22 mouse cellular contexts compared by ENCODE assay signal in the genomic region with DNA sequence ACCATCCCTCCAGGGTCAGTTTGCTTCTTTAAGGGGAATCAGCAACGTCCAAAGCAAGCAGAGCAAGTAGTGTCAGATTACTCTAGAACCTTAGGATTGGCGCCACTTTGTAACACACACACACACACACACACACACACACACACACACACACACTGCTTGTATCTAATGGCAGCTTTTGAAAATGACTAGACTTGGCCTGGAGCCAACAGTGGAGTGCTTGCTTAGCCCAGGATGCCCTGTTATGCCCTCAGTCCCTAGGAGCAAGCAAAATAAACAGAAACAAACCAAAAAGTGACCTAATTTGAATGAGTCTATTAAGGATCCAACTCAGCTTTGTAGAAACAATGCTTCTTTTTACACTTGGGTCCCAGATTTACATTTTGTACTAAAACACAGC. TPM values are rescaled to one million over a fixed set of nuclear protein-coding genes. Genes with fewer than 3 reads are reported as not detected.
DNase-seq lines count a peak whose midpoint lies in the region; ATAC-seq and TF ChIP-seq lines count a peak whose summit lies in the region.
"Had no signal": no experiment of that assay in that cellular context is flagged by ENCODE, and none has a peak within 500 bp of the region (broad histone marks: within the 10 kb centered on the region; RNA-seq: fewer than 3 reads in every experiment).

No protein-coding gene starts in this region.

- peak; percentile 32 for DNase-seq in midbrain, postnatal 0 days (ENCODE audit: low spot score)
- peak; percentile 76 to 84 for DNase-seq in lung, adult 18-20 months
- peak; percentile 85 for DNase-seq in lung, postnatal 36 days
- no peak for DNase-seq in layer of hippocampus, adult 18-20 months (ENCODE audit: low spot score in 2 of 2)
- no peak for DNase-seq in cerebellum, postnatal 36 days
- DNase-seq: B cell, adult 2 months; gastrocnemius, postnatal 14 days; heart, adult 2 months had no signal

- WGBS in forebrain, embryonic 12.5 days = 31% methylated on average over 2 of the region's 2 CpGs
- WGBS in forebrain, embryonic 16.5 days = 8% methylated on average over 2 of the region's 2 CpGs
- WGBS in midbrain, postnatal 0 days = 24% methylated on average over 2 of the region's 2 CpGs
- 33% methylated on average over 2 of the region's 2 CpGs for WGBS in midbrain, embryonic 15.5 days

- H3K27ac ChIP-seq in forebrain, embryonic 12.5 days = no peak overlapping the region
- no peak overlapping the region for H3K27ac ChIP-seq in forebrain, embryonic 16.5 days (ENCODE audit: low read length)
- H3K27ac ChIP-seq in midbrain, postnatal 0 days (ENCODE audit: low read depth, low read length) = no peak overlapping the region
- H3K27ac ChIP-seq in midbrain, embryonic 15.5 days = no peak overlapping the region
- H3K27ac ChIP-seq: heart, adult 2 months; layer of hippocampus, adult 2 months; limb, embryonic 13.5 days; midbrain, embryonic 12.5 days; stomach, embryonic 15.5 days had no signal

- TF ChIP-seq CTCF in midbrain, postnatal 0 days (IDR thresholded peaks at IDR 0.05) = no peak

- 0 out of 2 replicates have a peak overlapping the region, but pooled peaks have one; percentile 12 for H3K9ac ChIP-seq in forebrain, embryonic 12.5 days
- no peak overlapping the region for H3K9ac ChIP-seq in forebrain, embryonic 16.5 days (replicated peaks; ENCODE audit: low read depth, low read length)
- H3K9ac ChIP-seq in midbrain, postnatal 0 days (replicated peaks; ENCODE audit: low read length, poor library complexity, severe bottlenecking) = no peak overlapping the region
- H3K9ac ChIP-seq in midbrain, embryonic 15.5 days = no peak overlapping the region
- H3K9ac ChIP-seq: limb, embryonic 13.5 days; midbrain, embryonic 12.5 days; stomach, embryonic 15.5 days had no signal

- H3K4me2 ChIP-seq in forebrain, embryonic 12.5 days = no peak overlapping the region
- H3K4me2 ChIP-seq in forebrain, embryonic 16.5 days (ENCODE audit: low read length) = no peak overlapping the region
- H3K4me2 ChIP-seq in midbrain, postnatal 0 days (ENCODE audit: low read depth, low read length, poor library complexity, severe bottlenecking) = no peak overlapping the region
- no peak overlapping the region for H3K4me2 ChIP-seq in midbrain, embryonic 15.5 days
- H3K4me2 ChIP-seq: limb, embryonic 13.5 days; midbrain, embryonic 12.5 days; stomach, embryonic 15.5 days had no signal

- peaks cover 8% of the 10 kb centered on the region; the same call in 1 of the 2 replicates for H3K27me3 ChIP-seq in forebrain, embryonic 12.5 days
- H3K27me3 ChIP-seq in forebrain, embryonic 16.5 days (replicated peaks; ENCODE audit: control insufficient read depth, insufficient read depth, low read length) = 0 out of 2 replicates have a peak, but pooled peaks cover 2% of the 10 kb centered on the region
- H3K27me3 ChIP-seq in midbrain, postnatal 0 days (ENCODE audit: insufficient read depth, low read length) = no peaks in the 10 kb centered on the region
- H3K27me3 ChIP-seq in midbrain, embryonic 15.5 days (replicated peaks) = 0 out of 2 replicates have a peak, but pooled peaks cover 3% of the 10 kb centered on the region
- H3K27me3 ChIP-seq: stomach, embryonic 15.5 days had no signal

- H3K4me1 ChIP-seq in forebrain, embryonic 12.5 days = no peaks in the 10 kb centered on the region
- no peaks in the 10 kb centered on the region for H3K4me1 ChIP-seq in forebrain, embryonic 16.5 days (replicated peaks; ENCODE audit: control insufficient read depth, insufficient read depth, low read length)
- H3K4me1 ChIP-seq in midbrain, postnatal 0 days (ENCODE audit: insufficient read depth, low read length) = no peaks in the 10 kb centered on the region
- no peaks in the 10 kb centered on the region for H3K4me1 ChIP-seq in midbrain, embryonic 15.5 days
- H3K4me1 ChIP-seq: limb, embryonic 13.5 days; midbrain, embryonic 12.5 days; stomach, embryonic 15.5 days had no signal

- H3K36me3 ChIP-seq in forebrain, embryonic 12.5 days (replicated peaks) = no peaks in the 10 kb centered on the region
- no peaks in the 10 kb centered on the region for H3K36me3 ChIP-seq in forebrain, embryonic 16.5 days (ENCODE audit: control insufficient read depth, insufficient read depth)
- no peaks in the 10 kb centered on the region for H3K36me3 ChIP-seq in midbrain, postnatal 0 days (ENCODE audit: insufficient read depth, low read length)
- H3K36me3 ChIP-seq in midbrain, embryonic 15.5 days (replicated peaks) = no peaks in the 10 kb centered on the region
- H3K36me3 ChIP-seq: limb, embryonic 13.5 days; midbrain, embryonic 12.5 days; stomach, embryonic 15.5 days had no signal

- H3K9me3 ChIP-seq in forebrain, embryonic 12.5 days = no peaks in the 10 kb centered on the region
- no peaks in the 10 kb centered on the region for H3K9me3 ChIP-seq in forebrain, embryonic 16.5 days (ENCODE audit: control insufficient read depth, low read length)
- no peaks in the 10 kb centered on the region for H3K9me3 ChIP-seq in midbrain, postnatal 0 days (ENCODE audit: low read length)
- H3K9me3 ChIP-seq in midbrain, embryonic 15.5 days = no peaks in the 10 kb centered on the region
- H3K9me3 ChIP-seq: limb, embryonic 13.5 days; midbrain, embryonic 12.5 days; stomach, embryonic 15.5 days had no signal

- ATAC-seq in forebrain, embryonic 12.5 days (ENCODE audit: low FRiP score) = no peak
- no peak for ATAC-seq in forebrain, embryonic 16.5 days
- ATAC-seq in midbrain, postnatal 0 days (ENCODE audit: low FRiP score) = no peak
- no peak for ATAC-seq in midbrain, embryonic 15.5 days (replicated peaks)

- H3K4me3 ChIP-seq in forebrain, embryonic 12.5 days (replicated peaks) = no peak overlapping the region
- no peak overlapping the region for H3K4me3 ChIP-seq in forebrain, embryonic 16.5 days (replicated peaks; ENCODE audit: low read length)
- H3K4me3 ChIP-seq in midbrain, postnatal 0 days (ENCODE audit: low read depth, low read length) = no peak overlapping the region
- no peak overlapping the region for H3K4me3 ChIP-seq in midbrain, embryonic 15.5 days
- H3K4me3 ChIP-seq: heart, adult 2 months; layer of hippocampus, adult 2 months; limb, embryonic 13.5 days; midbrain, embryonic 12.5 days; stomach, embryonic 15.5 days had no signal

RNA-seq across cellular contexts. Expression of gene Ttc24, which starts 9.7 kb away (rescaled TPM):
- polyA plus RNA-seq in forebrain, embryonic 12.5 days (2016; fragmentation: Nextera tagmentation; extraction: Ambion mirVana) = 0.08 and 0.14 TPM in 2 replicates
- not detected in 2 replicates for polyA plus RNA-seq in forebrain, embryonic 16.5 days (2015; fragmentation: Nextera tagmentation; extraction: Ambion mirVana)
- not detected in 2 replicates for total RNA-seq in midbrain, postnatal 0 days (2014; rRNA removed)
- polyA plus RNA-seq in midbrain, postnatal 0 days (2015; fragmentation: Nextera tagmentation; extraction: Ambion mirVana) = not detected in 2 replicates
- polyA plus RNA-seq in midbrain, embryonic 15.5 days (2015; fragmentation: Nextera tagmentation; extraction: Ambion mirVana) = not detected in 2 replicates
- not detected for total RNA-seq in layer of hippocampus, adult 18-20 months (2021)
- total RNA-seq: gastrocnemius, postnatal 14 days; heart, adult 2 months; layer of hippocampus, adult 2 months; left cerebral cortex, adult 18-20 months had no signal
- polyA plus RNA-seq: frontal cortex, adult 2 months; heart, adult 2 months; hindbrain, embryonic 11.5 days; intestine, embryonic 14.5 days; kidney, embryonic 16.5 days; limb, embryonic 13.5 days; liver, embryonic 16.5 days; midbrain, embryonic 12.5 days; spleen, adult 2 months; stomach, embryonic 15.5 days had no signal

RNA-seq across cellular contexts. Expression of gene Naxe, which starts 10.1 kb away (rescaled TPM):
- 121 and 132 TPM in 2 replicates for polyA plus RNA-seq in forebrain, embryonic 12.5 days (2016; fragmentation: Nextera tagmentation; extraction: Ambion mirVana)
- 164 and 168 TPM in 2 replicates for polyA plus RNA-seq in forebrain, embryonic 16.5 days (2015; fragmentation: Nextera tagmentation; extraction: Ambion mirVana)
- 85.2 and 123 TPM in 2 replicates for total RNA-seq in midbrain, postnatal 0 days (2014; rRNA removed)
- polyA plus RNA-seq in midbrain, postnatal 0 days (2015; fragmentation: Nextera tagmentation; extraction: Ambion mirVana) = 166 and 176 TPM in 2 replicates
- polyA plus RNA-seq in midbrain, embryonic 15.5 days (2015; fragmentation: Nextera tagmentation; extraction: Ambion mirVana) = 158 and 159 TPM in 2 replicates
- total RNA-seq in layer of hippocampus, adult 18-20 months (2021) = 10 to 100 TPM; 81.9 to 82.9 TPM

RNA-seq across cellular contexts. Expression of gene Iqgap3, which starts 13.4 kb away (rescaled TPM):
- 24.9 and 27.3 TPM in 2 replicates for polyA plus RNA-seq in forebrain, embryonic 12.5 days (2016; fragmentation: Nextera tagmentation; extraction: Ambion mirVana)
- polyA plus RNA-seq in forebrain, embryonic 16.5 days (2015; fragmentation: Nextera tagmentation; extraction: Ambion mirVana) = 7.5 and 7.8 TPM in 2 replicates
- 3.1 and 5.4 TPM in 2 replicates for total RNA-seq in midbrain, postnatal 0 days (2014; rRNA removed)
- 1.2 and 1.4 TPM in 2 replicates for polyA plus RNA-seq in midbrain, postnatal 0 days (2015; fragmentation: Nextera tagmentation; extraction: Ambion mirVana)
- 2.7 and 3.0 TPM in 2 replicates for polyA plus RNA-seq in midbrain, embryonic 15.5 days (2015; fragmentation: Nextera tagmentation; extraction: Ambion mirVana)
- total RNA-seq in layer of hippocampus, adult 18-20 months (2021) = under 1 TPM; 0.13 to 0.22 TPM

RNA-seq across cellular contexts. Expression of gene Gpatch4, which starts 25.5 kb away (rescaled TPM):
- polyA plus RNA-seq in forebrain, embryonic 12.5 days (2016; fragmentation: Nextera tagmentation; extraction: Ambion mirVana) = 31.4 and 32.0 TPM in 2 replicates
- 32.5 and 36.3 TPM in 2 replicates for polyA plus RNA-seq in forebrain, embryonic 16.5 days (2015; fragmentation: Nextera tagmentation; extraction: Ambion mirVana)
- 7.8 and 18.5 TPM in 2 replicates for total RNA-seq in midbrain, postnatal 0 days (2014; rRNA removed)
- polyA plus RNA-seq in midbrain, postnatal 0 days (2015; fragmentation: Nextera tagmentation; extraction: Ambion mirVana) = 32.3 and 35.7 TPM in 2 replicates
- 32.0 and 35.3 TPM in 2 replicates for polyA plus RNA-seq in midbrain, embryonic 15.5 days (2015; fragmentation: Nextera tagmentation; extraction: Ambion mirVana)
- 10 to 100 TPM; 16.3 to 16.5 TPM for total RNA-seq in layer of hippocampus, adult 18-20 months (2021)

RNA-seq across cellular contexts. Expression of gene Hapln2, which starts 41.0 kb away (rescaled TPM):
- polyA plus RNA-seq in forebrain, embryonic 12.5 days (2016; fragmentation: Nextera tagmentation; extraction: Ambion mirVana) = not detected in 2 replicates
- polyA plus RNA-seq in forebrain, embryonic 16.5 days (2015; fragmentation: Nextera tagmentation; extraction: Ambion mirVana) = 0.25 and 0.35 TPM in 2 replicates
- total RNA-seq in midbrain, postnatal 0 days (2014; rRNA removed) = 2.4 and 3.0 TPM in 2 replicates
- polyA plus RNA-seq in midbrain, postnatal 0 days (2015; fragmentation: Nextera tagmentation; extraction: Ambion mirVana) = 0.83 and 0.85 TPM in 2 replicates
- polyA plus RNA-seq in midbrain, embryonic 15.5 days (2015; fragmentation: Nextera tagmentation; extraction: Ambion mirVana) = 0.71 and 0.82 TPM in 2 replicates
- 10 to 100 TPM; 33.0 to 33.4 TPM for total RNA-seq in layer of hippocampus, adult 18-20 months (2021)
- total RNA-seq: heart, adult 2 months had no signal
- polyA plus RNA-seq: heart, adult 2 months; hindbrain, embryonic 11.5 days; intestine, embryonic 14.5 days; liver, embryonic 16.5 days; spleen, adult 2 months had no signal

Comparison
In these comparisons a context has a peak if more than half of its experiments do, and no peak if none do; other contexts are left out.
1. DNase-seq: peak in midbrain, postnatal 0 days (single experiment), lung, adult 18-20 months (2 of 2) and lung, postnatal 36 days (single experiment); none in layer of hippocampus, adult 18-20 months (0 of 2) and cerebellum, postnatal 36 days (0 of 2).